Mouse (Mus musculus) NIH3T3 (cell line): Measurements from ENCODE around the gene Fam213a.

ENCODE experiments used
- DNase-seq: peaks from one replicate; pipeline ENCODE4 v3.0.0-alpha.2; 2012; ENCODE audit warnings: low read depth

Fam213a gene

DNA sequence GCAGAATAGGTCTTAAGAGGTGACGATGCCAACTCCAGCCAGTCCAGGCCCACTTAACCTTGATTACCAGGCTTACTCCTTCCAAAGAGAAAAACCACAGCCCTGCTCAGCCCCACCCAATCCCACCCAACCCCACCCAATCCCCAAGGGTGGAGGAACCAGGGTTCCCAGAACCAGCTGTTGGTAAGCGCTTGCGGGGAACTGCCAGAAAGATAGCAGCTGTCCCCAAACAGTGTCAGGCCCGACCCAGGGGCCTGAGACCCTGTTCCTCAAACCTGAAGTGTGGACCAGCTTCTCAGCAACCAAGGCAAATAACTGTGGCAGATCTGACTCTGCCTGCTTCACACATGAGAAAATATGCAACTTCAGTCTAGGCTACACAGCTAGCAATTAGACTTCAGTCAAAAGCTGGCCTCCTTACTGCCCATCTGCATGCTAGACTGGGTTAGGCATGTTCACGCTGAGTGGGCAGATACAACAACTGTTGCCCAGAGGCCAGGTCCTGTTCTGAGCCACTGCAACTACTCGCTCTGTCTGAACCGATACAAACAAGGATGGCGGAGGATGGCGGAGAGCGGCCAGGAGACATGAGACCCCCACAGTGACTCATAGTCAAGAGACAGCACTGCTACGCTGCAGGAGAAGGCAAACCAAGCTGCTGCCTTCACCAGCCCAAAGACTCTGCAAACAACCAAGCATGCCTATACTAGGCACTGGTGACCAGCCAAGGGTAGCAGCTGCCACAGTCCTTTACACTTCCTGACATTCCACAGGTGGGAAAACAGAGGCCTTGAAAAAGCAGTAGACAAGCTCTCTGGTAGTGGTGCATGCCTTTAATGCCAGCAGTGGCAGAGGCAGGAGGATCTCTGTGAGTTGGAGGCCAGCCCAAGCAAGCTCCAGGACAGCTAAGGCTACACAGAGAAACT lies 51.0 kb downstream of the Fam213a start:
- DNase-seq: no peak

- DNase-seq: no peak
Measured at GRCm38 (mm10) chr14:40960237-40960636, 53.4 kb downstream of the Fam213a start.

DNA sequence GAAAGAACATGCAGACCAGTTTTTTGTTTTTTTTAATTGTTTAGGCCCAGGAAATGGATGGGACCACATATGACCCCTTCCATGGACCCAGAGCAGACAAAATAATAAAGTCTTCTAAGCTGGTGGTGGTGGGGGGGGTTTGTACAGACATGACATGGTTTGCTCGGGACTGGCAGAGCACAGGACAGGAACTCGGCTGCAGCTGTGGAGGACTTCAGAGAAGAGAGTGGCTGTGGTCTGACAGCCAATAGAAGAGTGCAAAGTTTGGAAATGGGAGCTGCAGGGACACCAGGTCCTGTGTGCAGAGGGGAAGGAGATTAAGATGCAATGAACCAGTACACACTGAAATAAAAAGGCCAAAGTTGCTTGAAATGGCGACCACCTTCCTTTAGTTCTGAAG lies 54.0 kb downstream of the Fam213a start:
- no peak for DNase-seq

DNA sequence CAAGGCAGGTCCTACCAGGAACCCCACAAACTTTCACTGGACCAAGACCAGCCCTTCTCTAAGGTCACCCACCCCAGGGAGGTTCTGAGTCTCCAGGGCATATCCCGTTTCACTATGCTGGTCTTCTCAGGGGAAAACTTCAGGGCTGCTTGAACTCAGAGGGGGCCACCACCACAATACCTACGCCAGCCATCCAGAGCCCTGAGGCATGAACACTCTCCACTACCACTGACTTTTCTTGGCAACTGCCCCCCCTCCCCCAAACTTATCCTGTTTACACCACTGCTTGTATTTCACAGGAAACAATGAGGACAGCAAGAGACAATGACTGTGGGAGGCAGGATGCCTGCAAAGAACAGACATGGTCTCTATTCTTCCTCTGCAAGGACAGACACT lies 54.6 kb downstream of the Fam213a start:
- DNase-seq: no peak

- DNase-seq: peak; percentile 46
Measured at GRCm38 (mm10) chr14:40958083-40958985, 55.3 kb downstream of the Fam213a start.

DNA sequence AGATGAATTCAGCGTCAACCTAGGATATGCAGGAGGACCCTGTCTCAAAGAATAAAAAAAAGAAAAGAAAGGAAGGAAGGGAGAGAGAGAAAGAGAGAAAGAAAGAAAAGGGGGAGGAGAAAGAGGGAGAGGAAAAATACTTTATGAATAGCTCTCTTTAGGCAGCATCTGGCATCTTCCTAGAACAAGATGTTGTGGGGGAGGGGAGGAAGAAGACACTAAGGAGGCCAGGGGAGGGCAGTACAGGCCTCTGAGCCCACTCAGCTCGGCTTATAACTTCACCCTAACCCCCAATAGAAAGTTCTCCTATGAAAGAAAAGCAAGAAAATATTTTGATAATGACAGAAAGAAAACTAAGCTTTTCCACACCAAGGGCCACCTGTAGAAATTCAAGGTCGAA lies 56.0 kb downstream of the Fam213a start:
- DNase-seq: peak; percentile 39

- DNase-seq: peak; percentile 67
Measured at GRCm38 (mm10) chr14:40956252-40957146, 57.1 kb downstream of the Fam213a start.

DNA sequence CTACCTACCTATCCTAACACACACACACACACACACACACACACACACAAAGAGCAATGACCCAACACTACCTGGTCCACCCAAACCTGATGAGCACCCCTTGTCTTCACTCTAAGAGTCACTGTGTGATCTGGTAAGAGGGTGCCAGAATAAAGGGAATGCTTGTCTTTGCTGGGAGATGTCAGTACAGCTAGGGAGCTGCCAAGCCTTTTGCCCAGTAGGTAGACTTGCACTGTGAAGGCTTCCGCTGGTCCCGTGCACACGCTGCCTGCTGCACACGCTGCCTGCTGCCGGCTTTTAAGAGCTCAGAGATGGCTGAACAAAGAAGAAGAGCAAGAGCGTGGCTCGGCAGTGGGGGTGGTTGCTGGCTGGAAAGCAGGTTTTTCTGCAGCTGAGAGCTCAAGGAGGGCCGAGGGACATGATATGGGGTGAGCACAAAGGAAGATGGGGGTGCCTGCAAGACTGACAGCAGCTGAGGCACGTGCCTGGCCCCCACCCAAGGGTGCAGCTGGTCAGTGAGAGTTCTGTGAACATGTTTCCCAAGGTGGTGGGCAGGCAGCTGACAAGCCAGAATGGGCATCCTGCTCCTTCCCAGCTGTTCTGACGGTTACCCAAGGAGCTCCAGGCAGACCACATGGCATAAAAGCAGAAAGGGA lies 57.9 kb downstream of the Fam213a start:
- DNase-seq: peak; percentile 56

- no peak for DNase-seq
Measured at GRCm38 (mm10) chr14:40955146-40955545, 58.4 kb downstream of the Fam213a start.

- DNase-seq: no peak
Measured at GRCm38 (mm10) chr14:40953381-40953780, 60.2 kb downstream of the Fam213a start.

DNA sequence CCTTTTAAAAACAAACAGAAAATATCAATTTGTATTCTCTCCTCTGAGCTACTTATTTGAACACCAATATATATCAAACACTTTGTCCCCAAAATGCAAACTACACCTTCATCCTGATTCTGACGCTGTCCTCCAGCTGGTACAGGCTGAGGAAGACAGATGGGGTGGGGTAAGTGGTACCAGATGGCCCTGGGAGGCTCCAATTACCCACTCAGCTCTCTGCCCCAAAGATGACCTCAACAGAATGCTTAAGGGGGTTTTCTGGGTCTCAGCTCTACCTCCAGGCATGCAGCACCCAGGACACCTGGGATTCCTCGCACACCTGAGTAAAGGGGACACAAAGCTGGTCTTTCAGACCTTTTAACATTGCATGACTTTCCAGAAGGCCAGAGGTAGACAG lies 60.9 kb downstream of the Fam213a start:
- DNase-seq: no peak

DNA sequence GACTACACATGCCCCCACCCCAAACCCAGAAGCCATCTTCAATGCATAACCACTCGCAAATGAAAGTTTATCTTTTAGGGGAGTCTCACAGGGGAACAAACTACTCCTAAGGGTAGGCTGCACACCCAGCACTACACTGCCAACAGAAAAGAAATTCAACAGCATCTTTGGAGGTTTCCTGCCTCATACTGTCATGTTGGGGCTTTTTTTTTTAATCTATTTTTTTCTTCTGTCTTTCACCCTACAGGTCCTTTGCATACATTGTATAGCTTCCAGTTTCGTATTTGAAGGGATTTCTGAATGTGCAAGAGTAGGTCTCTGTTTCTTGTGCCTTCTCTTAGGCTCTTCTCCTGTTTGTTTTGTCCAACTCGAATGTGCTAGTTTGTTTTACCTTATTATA lies 61.3 kb downstream of the Fam213a start:
- DNase-seq: no peak

- DNase-seq: no peak
Measured at GRCm38 (mm10) chr14:40949730-40950614, 63.6 kb downstream of the Fam213a start.

DNA sequence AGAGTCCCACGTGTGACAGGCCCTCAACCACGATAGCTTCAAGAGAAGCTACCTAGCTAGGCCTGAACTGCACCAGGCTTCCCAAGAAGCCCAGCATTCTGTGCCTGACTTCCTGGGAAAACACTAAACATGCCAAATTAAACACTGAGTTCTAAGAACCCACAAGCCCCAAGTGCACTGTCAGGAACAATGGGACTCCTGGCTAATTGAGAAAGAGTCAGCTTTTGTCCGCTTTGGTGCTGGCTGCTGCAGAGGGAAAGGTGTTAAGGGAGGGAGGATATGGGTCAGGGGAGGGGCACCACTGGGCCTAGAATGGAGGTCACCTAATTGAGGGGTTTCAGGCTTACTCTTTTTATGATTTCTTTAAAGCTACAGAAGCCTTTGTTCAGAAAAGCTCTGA lies 64.5 kb downstream of the Fam213a start:
- no peak for DNase-seq

DNA sequence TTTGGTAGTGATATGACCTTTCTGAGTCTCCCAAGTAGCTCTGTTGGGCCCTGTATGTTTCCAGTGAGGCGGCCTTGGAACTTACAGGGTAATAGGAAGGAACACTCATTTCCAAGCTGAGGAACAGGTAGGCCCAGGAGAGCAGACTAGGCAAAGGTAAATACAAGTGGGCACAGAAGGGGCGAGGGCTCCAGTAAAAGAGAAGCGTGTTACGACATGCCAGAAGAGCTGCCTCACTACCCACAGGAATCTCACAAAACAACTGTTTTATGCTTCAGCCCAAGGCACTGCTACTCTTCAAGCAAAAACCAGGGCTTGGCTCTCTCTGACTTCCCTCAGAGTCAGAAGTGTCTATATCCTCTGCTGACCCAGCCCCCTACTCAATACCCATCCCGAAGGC lies 65.1 kb downstream of the Fam213a start:
- DNase-seq: no peak

DNA sequence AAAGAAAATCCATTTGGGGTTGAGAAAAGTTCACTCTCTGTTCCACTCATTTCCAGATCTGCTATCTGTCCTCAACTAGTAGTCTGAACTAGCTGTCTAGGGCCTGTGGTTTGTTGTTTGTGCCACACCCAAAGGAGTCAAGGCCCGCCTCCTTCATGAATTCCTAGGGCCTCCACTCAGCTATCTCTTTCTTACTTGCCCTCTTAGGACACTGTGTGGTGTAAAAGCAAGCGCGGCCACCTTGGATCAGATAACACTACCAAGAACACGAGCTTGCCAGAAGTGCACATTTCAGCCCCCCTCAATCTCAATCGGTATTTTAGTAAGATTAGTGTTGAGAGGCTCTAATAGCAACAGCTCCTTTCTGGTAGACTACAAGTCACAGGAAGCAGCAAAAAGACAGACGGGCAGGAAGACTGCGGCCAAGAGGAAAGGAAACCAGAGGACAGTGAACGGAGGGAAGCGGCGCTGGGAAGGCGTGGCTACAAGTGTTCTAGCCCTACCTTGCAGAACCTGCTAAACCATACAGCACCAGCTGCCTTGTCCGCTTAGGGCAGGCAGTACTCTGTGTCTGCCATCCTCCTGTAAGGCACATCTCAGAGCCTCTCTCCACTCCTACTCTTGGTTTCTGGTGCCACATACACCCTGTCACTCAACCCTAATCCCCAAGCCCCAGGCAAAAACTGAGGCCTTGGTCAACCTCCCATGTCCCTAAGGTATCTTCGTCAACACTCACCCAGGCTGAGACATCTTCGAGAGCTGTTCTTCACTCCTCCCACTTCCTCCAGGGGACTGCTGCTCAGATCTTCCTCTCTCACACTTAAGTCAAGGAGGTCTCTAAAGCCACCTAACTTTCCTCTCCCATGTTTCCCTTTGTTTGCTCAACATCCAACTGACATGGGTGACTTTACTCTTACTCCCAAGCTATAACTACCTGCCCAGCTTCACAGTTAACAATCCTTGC lies 65.9 kb downstream of the Fam213a start:
- no peak for DNase-seq

DNA sequence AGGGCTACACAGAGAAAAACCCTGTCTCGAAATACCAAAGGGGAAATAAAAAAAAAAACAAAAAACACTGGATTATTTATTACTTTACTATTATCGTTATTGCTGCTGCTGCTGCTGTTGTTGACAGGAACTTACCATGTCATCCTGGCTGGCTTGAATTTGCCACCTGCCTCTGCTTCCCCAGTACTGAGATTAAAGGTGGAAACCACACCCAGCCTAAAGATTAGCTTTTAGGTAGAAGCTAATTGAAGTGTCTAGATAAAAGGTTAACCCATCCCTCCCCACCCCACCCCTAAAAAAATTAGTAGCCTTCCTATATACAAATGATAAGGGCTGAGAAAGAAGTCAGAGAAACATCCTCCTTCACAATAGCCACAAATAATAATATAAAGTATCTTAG lies 69.8 kb downstream of the Fam213a start:
- DNase-seq: no peak
